Mouse (Mus musculus) liver, adult 2 months (tissue): Measurements from ENCODE around the gene Oser1.

Experiments
- CTCF ChIP-seq: fragments of 200-500 bp; IDR thresholded peaks from 2 replicates; pipeline ENCODE4 v1.5.1; 2011; ENCODE audit warnings: low read depth, low read length, control low read depth
- POLR2A ChIP-seq: fragments of 200-500 bp; IDR thresholded peaks from 2 replicates; pipeline ENCODE4 v1.6.1; 2011; ENCODE audit warnings: low read length, control low read depth; ENCODE audit not compliant: insufficient read depth; ENCODE audit errors: extremely low read depth

GRCm38 (mm10) chr2:163468866-163469265, 44.4 kb upstream of the Oser1 start:
- no peak for TF ChIP-seq POLR2A
- no peak for TF ChIP-seq CTCF
